Mouse (Mus musculus) stomach, embryonic 14.5 days (tissue): ENCODE data around the gene Nedd9. TPM values are rescaled to one million over a fixed set of nuclear protein-coding genes. Genes with fewer than 3 reads are reported as not detected.

Experiments
- ATAC-seq: fragments of 200-750 bp; cut with Nextera tagmentation; 2 replicates; pipeline ENCODE4 v1.8.0; 2017; ENCODE audit warnings: low read depth, moderate TSS enrichment; ENCODE audit not compliant: insufficient number of reproducible peaks, insufficient read depth, low FRiP score
- H3K27ac ChIP-seq: fragments of 300-500 bp; sonication (generic); 2 replicates; pipeline ENCODE4 v1.5.1; 2014; ENCODE audit warnings: mild to moderate bottlenecking, low read length, moderate library complexity, mixed read lengths
- H3K27me3 ChIP-seq: fragments of 300-500 bp; sonication (generic); 2 replicates; pipeline ENCODE4 v1.6.1; 2014; ENCODE audit warnings: low read length, control low read depth, mixed read lengths; ENCODE audit not compliant: control insufficient read depth, insufficient read depth
- H3K36me3 ChIP-seq: fragments of 300-500 bp; sonication (generic); 2 replicates; pipeline ENCODE4 v1.6.1; 2014; ENCODE audit warnings: mild to moderate bottlenecking, control low read depth, low read length, moderate library complexity, mixed read lengths; ENCODE audit not compliant: control insufficient read depth, insufficient read depth
- H3K4me1 ChIP-seq: fragments of 300-500 bp; sonication (generic); 2 replicates; pipeline ENCODE4 v1.6.1; 2014; ENCODE audit warnings: low read length, control low read depth, mixed read lengths; ENCODE audit not compliant: control insufficient read depth, insufficient read depth
- H3K4me2 ChIP-seq: fragments of 300-500 bp; sonication (generic); replicated peaks from 2 replicates; pipeline ENCODE4 v1.6.1; 2014; ENCODE audit warnings: low read depth, low read length, control low read depth
- H3K4me3 ChIP-seq: fragments of 300-500 bp; sonication (generic); 2 replicates; pipeline ENCODE4 v1.5.1; 2014; ENCODE audit warnings: low read depth, low read length, control low read depth
- H3K9ac ChIP-seq: fragments of 300-500 bp; sonication (generic); replicated peaks from 2 replicates; pipeline ENCODE4 v1.6.1; 2014; ENCODE audit warnings: low read depth, mild to moderate bottlenecking, control low read depth, low read length, moderate library complexity, mixed read lengths
- H3K9me3 ChIP-seq: fragments of 300-500 bp; sonication (generic); 2 replicates; pipeline ENCODE4 v1.6.1; 2016; ENCODE audit warnings: low read depth, low read length, control low read depth; ENCODE audit not compliant: control insufficient read depth
- WGBS: fragments of 180-500 bp; shearing (Covaris S2); extraction: QIAGEN DNeasy Blood & Tissue Kit; methylation state at CpG from one replicate; pipeline ENCODE4 v1.1.7; 2014; 5-methylcytosine and 5-hydroxymethylcytosine counted together
- polyA plus RNA-seq: library from polyadenylated mRNA; unstranded; fragments of >200 nt; fragmentation: Nextera tagmentation; extraction: Ambion mirVana; gene quantifications from 2 replicates; pipeline ENCODE4 v1.2.1, GENCODE M21; 2014

Gene Nedd9
- polyA plus RNA-seq, 1 experiment from 2014 or later, result 33.3 TPM

DNA sequence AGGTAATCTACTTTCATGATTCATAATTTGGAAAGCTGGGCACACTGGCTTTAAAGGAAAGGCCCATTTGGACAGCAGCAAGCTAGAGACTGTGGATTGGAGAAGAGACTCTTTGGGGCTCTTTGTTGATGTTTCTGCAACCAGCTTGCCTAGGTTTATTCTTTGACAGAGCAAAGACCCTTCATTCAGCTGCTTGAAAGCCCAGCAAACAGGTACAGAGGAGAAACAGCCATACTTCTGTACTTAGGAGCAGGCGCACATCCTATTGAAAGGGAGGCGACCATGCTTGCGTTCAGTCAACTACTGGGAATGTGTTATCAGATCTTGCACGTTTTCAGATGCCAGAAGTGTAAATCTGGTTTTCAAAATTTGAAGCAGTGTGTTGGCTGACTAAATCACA is 162.5 kb downstream of the Nedd9 start:
- no peaks in the 10 kb centered on the region for H3K27me3 ChIP-seq
- no peak overlapping the region for H3K9ac ChIP-seq
- H3K4me2 ChIP-seq, result no peak overlapping the region
- H3K27ac ChIP-seq, result no peak overlapping the region
- 0 out of 2 replicates have a peak, but pooled peaks cover 2% of the 10 kb centered on the region for H3K4me1 ChIP-seq
- 72% methylated on average over 4 of the region's 4 CpGs for WGBS
- H3K4me3 ChIP-seq, result no peak overlapping the region
- no peaks in the 10 kb centered on the region for H3K9me3 ChIP-seq
- ATAC-seq, result no peak
- no peaks in the 10 kb centered on the region for H3K36me3 ChIP-seq

- H3K27ac ChIP-seq, result peak overlapping the region; percentile 44; the same call in 1 of the 2 replicates
- no peaks in the 10 kb centered on the region; the same call in 1 of the 2 replicates for H3K36me3 ChIP-seq
- ATAC-seq, result no peak
- no peaks in the 10 kb centered on the region for H3K27me3 ChIP-seq
- H3K9ac ChIP-seq, result no peak overlapping the region
- H3K9me3 ChIP-seq, result no peaks in the 10 kb centered on the region
- no peak overlapping the region for H3K4me2 ChIP-seq
- no peak overlapping the region for H3K4me3 ChIP-seq
- 61% methylated on average over 3 of the region's 3 CpGs for WGBS
- H3K4me1 ChIP-seq, result 0 out of 2 replicates have a peak, but pooled peaks cover 2% of the 10 kb centered on the region
Observed at GRCm38 (mm10) chr13:41321433-41321832, 165.7 kb downstream of the Nedd9 start.

DNA sequence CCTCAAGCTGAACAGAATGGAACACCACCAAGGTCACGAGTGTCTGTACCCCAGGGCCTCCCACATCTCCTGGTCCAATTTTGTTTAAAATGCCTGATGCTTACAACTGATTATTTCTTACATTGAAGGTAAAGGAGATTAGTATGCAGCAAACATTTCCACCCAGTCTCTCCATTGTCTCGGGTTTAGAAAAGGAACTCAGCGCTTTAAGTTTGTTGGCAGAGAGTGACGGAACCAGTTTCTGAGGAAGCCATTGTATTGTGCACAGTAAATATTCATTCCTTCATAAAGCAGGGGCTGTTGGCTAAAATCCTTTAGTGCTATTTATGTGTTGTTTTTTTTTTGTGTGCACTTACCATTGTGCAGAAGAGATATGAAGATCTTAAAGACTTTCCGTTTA is 166.4 kb downstream of the Nedd9 start:
- Histone ChIP-seq H3K27me3 (no peaks in the 10 kb centered on the region), H3K36me3 (no peaks in the 10 kb centered on the region; the same call in 1 of the 2 replicates), H3K4me2 (no peak overlapping the region), H3K9ac (no peak overlapping the region), H3K4me1 (0 out of 2 replicates have a peak, but pooled peaks cover 2% of the 10 kb centered on the region), H3K9me3 (no peaks in the 10 kb centered on the region), H3K4me3 (no peak overlapping the region), H3K27ac (peak overlapping the region; percentile 44; the same call in 1 of the 2 replicates)
- WGBS, result 63% methylated on average over 5 of the region's 5 CpGs
- no peak for ATAC-seq

DNA sequence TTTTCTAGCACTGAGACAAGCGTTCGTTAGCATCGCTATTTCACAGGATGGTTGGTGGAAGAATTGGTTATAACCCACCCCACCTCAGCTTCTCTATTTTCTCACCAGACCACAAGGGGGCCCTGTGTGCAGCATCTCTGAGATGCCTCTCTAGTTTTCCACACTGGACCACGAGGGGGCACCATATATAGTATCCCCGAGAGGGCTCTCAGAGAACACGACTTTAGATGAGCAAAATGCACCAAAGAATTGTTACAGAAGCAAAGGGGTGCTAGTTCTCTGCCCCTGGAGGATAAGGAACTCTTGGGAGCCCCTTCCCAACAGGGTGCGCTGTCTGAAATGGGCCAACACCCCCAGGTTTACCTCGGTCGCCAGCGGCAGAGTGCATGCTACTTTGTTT is 184.4 kb downstream of the Nedd9 start:
- WGBS, result 61% methylated on average over 10 of the region's 10 CpGs
- Histone ChIP-seq H3K36me3 (no peaks in the 10 kb centered on the region), H3K27me3 (no peaks in the 10 kb centered on the region), H3K4me3 (no peak overlapping the region), H3K9ac (no peak overlapping the region), H3K9me3 (no peaks in the 10 kb centered on the region), H3K4me2 (no peak overlapping the region), H3K27ac (no peak overlapping the region), H3K4me1 (peaks cover 11% of the 10 kb centered on the region; the same call in 1 of the 2 replicates)
- ATAC-seq, result no peak

GRCm38 (mm10) chr13:41300037-41300436 is 187.1 kb downstream of the Nedd9 start:
- Histone ChIP-seq H3K4me3 (no peak overlapping the region), H3K9me3 (no peaks in the 10 kb centered on the region), H3K27ac (0 out of 2 replicates have a peak overlapping the region, but pooled peaks have one; percentile 15), H3K4me1 (peaks cover 11% of the 10 kb centered on the region; the same call in 1 of the 2 replicates), H3K9ac (no peak overlapping the region), H3K4me2 (no peak overlapping the region), H3K27me3 (no peaks in the 10 kb centered on the region), H3K36me3 (no peaks in the 10 kb centered on the region)
- 46% methylated on average over 4 of the region's 4 CpGs for WGBS
- no peak for ATAC-seq

DNA sequence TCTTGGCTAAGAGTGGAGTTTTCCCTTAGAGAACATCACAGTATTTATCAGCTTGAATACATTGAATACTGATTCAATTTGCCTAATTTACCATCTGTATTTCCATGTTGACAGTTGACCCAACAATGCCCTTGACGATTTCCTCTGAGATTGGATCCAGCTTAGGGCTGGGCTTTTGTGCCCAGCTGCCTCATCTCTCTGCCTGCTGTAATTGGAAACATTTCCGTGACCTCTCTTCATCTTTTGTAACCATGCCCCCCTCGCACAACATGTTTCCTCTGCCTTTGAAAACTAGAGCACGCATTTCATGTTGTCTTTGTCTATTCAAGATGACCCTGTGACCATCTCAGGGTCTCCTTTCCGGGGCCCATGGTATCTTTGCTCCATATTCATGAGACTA is 188.2 kb downstream of the Nedd9 start:
- Histone ChIP-seq H3K9me3 (no peaks in the 10 kb centered on the region), H3K9ac (no peak overlapping the region), H3K4me3 (no peak overlapping the region), H3K27ac (no peak overlapping the region), H3K36me3 (no peaks in the 10 kb centered on the region), H3K4me2 (no peak overlapping the region), H3K27me3 (no peaks in the 10 kb centered on the region), H3K4me1 (peaks cover 11% of the 10 kb centered on the region; the same call in 1 of the 2 replicates)
- no peak for ATAC-seq
- 48% methylated on average over 5 of the region's 5 CpGs for WGBS

GRCm38 (mm10) chr13:41298533-41298932 is 188.6 kb downstream of the Nedd9 start:
- H3K27ac ChIP-seq, result no peak overlapping the region
- no peak for ATAC-seq

GRCm38 (mm10) chr13:41296396-41296795 is 190.8 kb downstream of the Nedd9 start:
- H3K4me3 ChIP-seq, result no peak overlapping the region
- H3K9ac ChIP-seq, result no peak overlapping the region
- no peak overlapping the region for H3K4me2 ChIP-seq
- no peak overlapping the region for H3K27ac ChIP-seq
- no peak for ATAC-seq
- peaks cover under 1% of the 10 kb centered on the region; the same call in 1 of the 2 replicates for H3K9me3 ChIP-seq
- WGBS, result 88% methylated on average over 10 of the region's 10 CpGs
- H3K27me3 ChIP-seq, result no peaks in the 10 kb centered on the region
- H3K36me3 ChIP-seq, result no peaks in the 10 kb centered on the region
- H3K4me1 ChIP-seq, result peaks cover 11% of the 10 kb centered on the region; the same call in 1 of the 2 replicates

More at GRCm38 (mm10) chr13:41298533-41298932, 188.6 kb downstream of the Nedd9 start:
- Histone ChIP-seq H3K9ac (no peak overlapping the region), H3K4me3 (no peak overlapping the region), H3K9me3 (no peaks in the 10 kb centered on the region), H3K27me3 (no peaks in the 10 kb centered on the region), H3K4me2 (no peak overlapping the region), H3K4me1 (peaks cover 11% of the 10 kb centered on the region; the same call in 1 of the 2 replicates), H3K36me3 (no peaks in the 10 kb centered on the region)
- 15% methylated on average over 2 of the region's 2 CpGs for WGBS

GRCm38 (mm10) chr13:41295886-41296285 is 191.3 kb downstream of the Nedd9 start:
- Histone ChIP-seq H3K4me1 (peaks cover 11% of the 10 kb centered on the region; the same call in 1 of the 2 replicates), H3K4me3 (no peak overlapping the region), H3K9me3 (peaks cover 3% of the 10 kb centered on the region; the same call in 1 of the 2 replicates), H3K9ac (no peak overlapping the region), H3K27ac (no peak overlapping the region), H3K4me2 (no peak overlapping the region), H3K27me3 (no peaks in the 10 kb centered on the region), H3K36me3 (no peaks in the 10 kb centered on the region)
- ATAC-seq, result no peak
- 54% methylated on average over 6 of the region's 6 CpGs for WGBS
